Mouse (Mus musculus) brown adipose tissue, adult 24 weeks (tissue): ENCODE measurements around the gene Frmd5. TPM values are rescaled to one million over a fixed set of nuclear protein-coding genes. Genes with fewer than 3 reads are reported as not detected.

ENCODE experiments used
- H3K27ac ChIP-seq: fragments of 200-500 bp; replicated peaks from 2 replicates; pipeline ENCODE4 v1.5.1; 2012; ENCODE audit warnings: low read depth, mild to moderate bottlenecking, low read length
- H3K4me1 ChIP-seq: fragments of 200-500 bp; 2 replicates; pipeline ENCODE4 v1.6.1; 2012; ENCODE audit warnings: low read length, mixed read lengths; ENCODE audit not compliant: control insufficient read depth, insufficient read depth, insufficient read length
- H3K4me3 ChIP-seq: fragments of 200-500 bp; 2 replicates; pipeline ENCODE4 v1.5.1; 2012; ENCODE audit warnings: low read depth, mild to moderate bottlenecking, low read length, moderate library complexity; ENCODE audit not compliant: insufficient read depth
- polyA plus RNA-seq: library from polyadenylated mRNA; stranded (reverse); fragments of >200 nt; gene quantifications from 2 replicates; pipeline ENCODE4 v1.2.4, GENCODE M21; 2012; ENCODE audit not compliant: missing spikeins, insufficient read depth, insufficient read length

The Frmd5 gene
- polyA plus RNA-seq, 1 experiment, result 0.55 TPM

DNA sequence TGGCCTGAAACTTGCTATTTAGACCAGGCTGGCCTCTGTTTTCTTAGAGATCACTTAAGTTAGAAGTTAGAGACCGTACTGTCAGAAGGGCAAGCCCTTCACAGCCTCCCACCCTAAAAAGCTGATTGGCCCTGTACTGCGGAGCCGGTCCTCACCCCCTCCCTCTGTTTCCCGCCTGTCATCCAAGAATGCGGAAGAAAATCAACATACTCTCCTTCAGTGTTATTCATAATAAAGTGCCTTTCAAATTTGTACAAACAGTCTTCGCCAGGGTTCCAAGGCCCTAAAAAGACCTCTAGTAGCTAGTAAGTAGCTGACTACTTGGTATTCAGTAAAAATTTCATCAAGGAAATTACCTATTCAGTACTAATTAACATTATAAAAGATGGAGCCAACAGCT lies 164.0 kb downstream of the Frmd5 start:
- H3K4me3 ChIP-seq, result no peak overlapping the region
- H3K4me1 ChIP-seq, result no peaks in the 10 kb centered on the region
- no peak overlapping the region for H3K27ac ChIP-seq

DNA sequence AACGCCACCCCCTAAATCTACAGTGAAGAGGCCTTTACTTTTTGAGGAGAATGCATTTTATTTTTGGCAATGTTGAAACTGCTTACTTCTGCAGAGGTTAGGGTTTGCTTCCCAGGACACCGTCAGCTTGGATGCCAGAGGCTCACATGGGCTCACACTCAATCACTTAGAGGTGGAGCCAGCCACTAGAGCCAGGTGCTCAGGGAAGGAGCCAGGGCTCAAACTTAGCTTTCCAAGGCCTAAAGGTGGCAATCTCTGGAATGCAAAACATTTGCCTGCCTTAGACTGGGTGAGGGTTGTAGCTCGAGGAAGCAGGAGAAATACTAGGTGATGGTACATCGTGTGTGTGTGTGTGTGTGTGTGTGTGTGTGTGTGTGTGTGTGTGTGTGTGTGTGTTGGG lies 174.8 kb downstream of the Frmd5 start:
- Histone ChIP-seq H3K27ac (no peak overlapping the region), H3K4me1 (no peaks in the 10 kb centered on the region), H3K4me3 (no peak overlapping the region)

DNA sequence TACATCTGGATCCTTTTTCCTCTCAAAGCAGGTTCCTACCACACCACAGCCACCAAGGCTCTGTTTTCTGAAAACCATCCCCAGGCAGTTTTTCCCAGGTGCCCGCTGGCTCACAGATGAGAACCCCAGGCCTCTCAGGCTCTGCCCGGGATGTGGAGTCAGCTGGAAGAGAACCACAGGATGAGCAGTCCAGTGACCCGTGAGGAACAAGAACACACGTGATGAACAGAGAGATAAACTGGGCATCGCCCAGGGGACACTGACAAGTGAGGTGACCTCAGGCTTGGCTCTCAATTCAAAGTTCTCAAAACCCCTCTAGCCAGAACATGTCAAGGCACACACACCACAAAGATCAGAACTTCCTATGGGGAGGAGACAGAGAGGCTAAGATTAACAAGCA lies 176.6 kb downstream of the Frmd5 start:
- Histone ChIP-seq H3K27ac (no peak overlapping the region), H3K4me1 (no peaks in the 10 kb centered on the region), H3K4me3 (no peak overlapping the region)

DNA sequence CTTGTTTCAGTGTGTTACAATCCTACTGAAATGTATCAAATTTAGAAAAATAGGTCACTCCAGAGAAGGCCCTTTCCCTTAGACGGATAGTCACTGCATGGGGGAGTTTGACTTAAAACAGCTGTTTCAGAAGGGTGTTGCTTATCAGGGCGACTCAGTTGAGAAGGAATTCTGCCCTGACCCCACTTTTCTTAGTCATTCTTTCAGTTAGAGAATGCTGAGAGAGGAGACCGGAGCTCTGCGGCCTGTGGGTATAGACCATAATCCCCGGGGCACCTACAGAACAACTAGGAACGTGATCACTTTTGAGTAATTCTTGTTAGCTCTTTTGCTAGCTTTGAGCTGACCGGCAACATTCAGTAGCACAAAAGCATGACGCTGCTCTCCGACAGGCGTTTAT lies 178.6 kb downstream of the Frmd5 start:
- no peak overlapping the region for H3K4me3 ChIP-seq
- H3K4me1 ChIP-seq, result no peaks in the 10 kb centered on the region
- H3K27ac ChIP-seq, result no peak overlapping the region

DNA sequence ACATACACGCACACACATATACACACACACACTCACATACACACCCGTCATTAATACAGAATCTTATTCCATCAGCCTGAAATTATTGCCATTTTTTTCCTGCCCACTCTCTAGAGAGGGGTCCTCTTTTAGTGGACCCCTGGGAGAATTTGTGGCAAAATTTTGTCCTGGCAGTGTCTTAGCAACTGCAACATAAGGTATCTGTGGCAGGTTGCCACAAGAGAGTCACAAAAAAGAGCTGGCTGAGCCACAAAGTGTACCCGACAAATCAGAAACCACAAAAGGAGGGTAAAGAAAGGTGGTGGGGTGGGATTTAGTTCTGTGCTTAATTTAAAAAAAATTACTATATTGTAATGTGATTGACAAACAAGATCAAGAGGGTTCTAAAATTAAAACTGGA lies 181.0 kb downstream of the Frmd5 start:
- Histone ChIP-seq H3K27ac (no peak overlapping the region), H3K4me1 (no peaks in the 10 kb centered on the region), H3K4me3 (no peak overlapping the region)

DNA sequence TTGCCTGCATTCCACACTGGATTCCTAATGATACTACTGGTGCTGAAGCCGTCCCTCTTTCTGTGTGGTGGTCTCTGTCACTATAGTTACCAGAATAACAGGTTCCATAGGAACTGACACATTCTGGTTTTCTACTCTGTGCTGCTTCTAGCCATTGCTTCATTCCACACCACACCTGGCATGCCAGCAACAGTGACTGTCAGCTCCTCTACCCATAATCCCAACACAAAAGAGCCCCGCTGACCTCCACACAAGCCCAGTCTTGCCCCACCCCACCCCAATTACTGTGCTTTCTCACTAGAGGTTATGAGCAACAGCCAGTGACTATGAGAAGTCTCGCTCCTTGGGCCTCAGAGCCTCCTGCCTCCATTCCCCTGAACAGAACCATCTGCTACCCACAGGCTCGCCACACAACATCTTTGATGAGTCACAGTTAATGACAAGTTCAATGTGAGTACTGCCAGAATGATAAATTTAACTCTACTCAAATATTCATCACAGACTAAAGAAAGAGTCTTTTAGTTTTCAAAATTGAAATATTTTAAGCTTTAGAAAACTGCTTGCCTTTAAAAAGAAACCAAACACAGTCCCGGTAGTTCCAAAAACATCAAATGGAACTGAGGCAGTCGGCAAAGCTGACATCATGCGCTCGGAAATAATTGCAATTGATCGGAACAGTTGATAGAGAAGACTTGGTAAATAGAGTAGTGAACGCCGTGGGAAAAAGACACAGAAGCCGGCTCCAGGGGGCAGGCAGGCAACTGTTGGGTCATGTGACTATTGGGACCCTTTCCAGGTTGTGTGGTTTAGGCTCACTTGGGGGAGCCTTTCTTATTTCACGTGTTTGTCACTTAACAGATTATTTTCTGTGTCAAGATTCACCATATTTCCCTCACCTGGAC lies 185.4 kb downstream of the Frmd5 start:
- Histone ChIP-seq H3K27ac (no peak overlapping the region), H3K4me3 (no peak overlapping the region), H3K4me1 (no peaks in the 10 kb centered on the region)

DNA sequence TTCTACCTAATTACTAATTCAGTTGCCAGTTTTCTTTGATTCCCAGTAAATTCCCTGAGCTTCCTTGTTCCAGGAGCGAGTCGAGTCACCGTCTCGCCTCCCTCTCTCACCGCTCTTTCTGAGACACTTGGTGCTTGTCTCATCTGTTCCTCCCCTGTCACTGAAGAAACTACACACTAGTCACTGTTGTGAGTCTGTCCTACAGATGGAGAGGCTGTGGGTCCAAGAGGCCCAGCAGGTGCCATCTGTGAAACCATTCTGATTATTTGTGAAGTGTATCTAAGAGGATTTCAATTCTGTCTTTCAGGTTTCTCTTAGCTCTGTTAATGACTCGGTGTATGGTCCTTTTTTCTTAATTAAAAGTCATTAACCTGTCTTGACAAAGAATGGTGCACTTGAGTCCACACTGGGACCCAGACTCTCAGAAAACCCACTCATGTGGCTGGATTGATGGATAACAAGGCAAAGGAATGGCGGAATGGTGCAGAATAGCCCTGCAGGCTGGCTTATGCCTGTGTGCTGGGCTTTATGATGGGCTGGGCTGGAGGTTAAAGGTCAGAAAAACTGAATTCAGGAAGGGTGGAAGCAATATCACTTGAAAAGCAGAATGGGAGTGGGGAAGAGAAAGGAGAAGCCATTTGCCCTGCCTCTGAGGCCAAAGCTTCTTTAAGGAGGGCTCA lies 186.2 kb downstream of the Frmd5 start:
- Histone ChIP-seq H3K4me1 (no peaks in the 10 kb centered on the region), H3K27ac (no peak overlapping the region), H3K4me3 (no peak overlapping the region)

DNA sequence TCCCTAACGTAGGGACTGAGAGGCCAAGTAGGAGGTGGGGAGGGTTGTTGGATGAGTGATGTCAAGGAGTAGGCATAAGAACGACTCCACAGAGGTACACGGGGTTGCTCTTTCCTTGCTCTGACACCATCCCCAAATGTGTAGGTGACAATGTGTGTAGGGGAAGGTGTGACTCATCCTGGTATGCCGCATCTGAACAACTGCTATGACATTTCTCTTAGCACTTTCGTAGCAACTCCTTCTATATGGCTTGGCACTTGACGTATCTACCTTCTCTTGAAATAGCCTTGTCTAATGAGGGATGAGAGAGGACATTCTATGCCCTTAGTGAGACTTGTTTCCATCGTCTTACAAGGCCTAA lies 191.7 kb downstream of the Frmd5 start:
- no peak overlapping the region for H3K4me3 ChIP-seq
- no peaks in the 10 kb centered on the region for H3K4me1 ChIP-seq
- no peak overlapping the region for H3K27ac ChIP-seq

DNA sequence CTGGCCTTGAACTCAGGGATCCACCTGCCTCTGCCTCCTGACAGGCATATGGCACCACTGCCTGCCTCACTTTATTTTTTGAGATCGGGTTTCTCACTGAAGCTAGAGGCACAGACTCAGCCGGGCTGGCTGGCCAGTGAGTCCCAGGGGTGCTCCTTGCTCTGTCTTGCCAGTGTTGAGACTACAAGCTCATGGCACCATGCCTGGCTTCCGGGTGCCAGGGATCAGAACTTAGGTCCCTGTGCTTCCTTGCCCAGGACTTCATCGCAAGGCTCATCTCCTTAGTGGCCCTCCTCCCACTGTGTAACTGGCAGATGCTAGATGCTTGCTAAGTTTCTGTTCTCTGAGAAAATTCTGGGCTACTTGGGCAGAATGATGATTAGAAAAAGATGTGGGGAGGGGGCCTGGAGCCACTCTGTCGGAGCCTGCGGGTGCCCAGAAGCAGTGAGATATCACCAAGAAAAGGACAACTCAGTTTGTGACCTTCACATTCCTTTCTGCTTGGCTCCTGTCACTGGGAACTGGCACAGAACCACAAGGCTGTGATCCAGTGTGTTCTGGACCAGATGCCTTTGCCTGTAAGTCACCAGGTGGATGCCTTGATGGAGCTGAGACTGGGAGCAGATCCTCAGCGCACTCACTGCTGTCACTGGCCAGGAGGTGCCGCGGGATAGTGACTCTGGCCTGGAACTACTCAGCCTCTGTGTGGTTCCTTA lies 192.2 kb downstream of the Frmd5 start:
- Histone ChIP-seq H3K27ac (no peak overlapping the region), H3K4me1 (no peaks in the 10 kb centered on the region), H3K4me3 (no peak overlapping the region)

DNA sequence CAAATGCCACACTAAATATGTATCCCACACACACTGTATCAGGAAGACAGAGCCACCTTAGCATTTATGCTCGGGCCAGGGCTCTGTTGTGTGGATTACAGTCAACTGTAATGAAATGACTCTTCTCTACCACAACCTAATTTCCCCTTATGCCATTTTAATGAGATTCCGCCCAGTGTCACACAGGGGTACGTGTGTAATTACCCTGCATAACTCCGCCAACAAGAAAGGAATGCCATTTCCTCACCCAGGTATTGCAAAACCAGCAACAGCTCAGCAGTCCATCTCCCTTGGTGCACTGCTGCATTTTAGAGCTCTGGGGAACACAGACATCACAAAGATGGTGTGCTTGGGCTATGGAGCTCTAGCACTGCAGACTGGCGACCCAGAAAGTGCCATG lies 194.8 kb downstream of the Frmd5 start:
- no peak overlapping the region for H3K27ac ChIP-seq
- H3K4me3 ChIP-seq, result no peak overlapping the region
- H3K4me1 ChIP-seq, result no peaks in the 10 kb centered on the region

DNA sequence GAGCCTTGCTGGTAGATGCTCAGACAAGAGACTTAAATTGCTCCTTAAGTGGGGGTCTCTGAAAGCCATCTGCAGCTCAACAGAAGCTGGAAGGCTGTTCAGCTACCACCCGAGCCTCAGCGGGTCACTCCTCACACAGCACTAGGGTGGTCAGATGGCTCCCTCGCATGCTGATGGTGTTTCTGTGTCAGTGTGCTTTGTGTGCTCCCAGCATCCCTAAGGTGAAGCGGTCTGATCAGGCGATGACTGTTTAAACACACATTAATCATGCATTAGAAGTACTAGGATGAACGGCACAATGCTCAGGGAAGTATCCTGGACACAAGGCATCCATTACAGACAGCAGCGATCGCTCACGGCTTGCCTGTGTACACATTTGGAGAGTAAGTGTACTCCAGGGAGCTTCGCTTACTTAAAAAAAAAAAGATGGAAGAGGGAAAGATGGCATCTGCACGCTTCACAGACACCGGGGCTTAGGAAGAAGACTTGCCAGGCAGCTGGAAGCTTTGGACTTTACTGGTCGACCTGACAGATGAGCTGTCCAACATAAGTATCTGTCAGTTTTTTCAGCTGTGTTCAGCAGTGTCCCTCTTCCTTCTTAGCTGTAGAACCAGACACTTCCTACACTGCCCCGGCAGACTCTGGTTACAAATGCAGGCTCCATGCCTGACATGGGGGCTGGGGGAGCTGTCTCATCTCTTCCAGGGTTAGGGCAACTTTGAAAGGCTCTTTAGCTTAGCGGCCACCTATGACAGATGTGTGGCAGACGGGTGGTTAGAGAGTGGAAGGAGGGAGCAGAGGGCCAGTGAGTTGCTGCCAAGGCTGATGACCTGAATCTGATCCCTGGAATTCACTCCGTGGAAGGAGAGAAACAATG lies 196.6 kb downstream of the Frmd5 start:
- Histone ChIP-seq H3K27ac (no peak overlapping the region), H3K4me3 (no peak overlapping the region), H3K4me1 (no peaks in the 10 kb centered on the region)

DNA sequence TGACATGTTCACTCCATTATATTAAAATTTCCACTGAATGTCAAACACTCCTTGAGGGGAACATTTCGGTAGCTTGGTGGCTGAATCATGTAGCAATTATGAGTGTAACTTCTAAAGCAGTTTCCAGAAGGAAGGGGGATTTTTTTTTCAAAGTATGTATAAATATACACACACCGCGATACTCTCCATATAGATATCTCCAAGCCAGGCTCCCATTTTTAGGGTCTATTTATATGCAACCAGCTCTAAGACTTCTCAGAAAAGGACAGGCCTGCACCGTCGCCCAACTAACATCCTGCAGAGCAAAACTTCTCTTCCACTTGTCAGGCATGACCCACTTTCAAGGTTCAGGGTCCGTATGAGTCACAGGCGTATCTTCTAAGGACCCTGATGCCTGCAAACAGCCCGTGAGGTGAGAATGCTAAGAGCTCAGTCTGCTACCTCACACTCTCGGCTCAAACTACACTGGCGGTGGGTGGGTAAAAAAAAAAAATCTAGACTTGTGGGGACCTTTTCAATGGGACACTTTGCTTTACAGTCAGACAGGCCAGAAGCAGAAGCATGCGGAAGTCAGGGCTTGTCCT lies 197.7 kb downstream of the Frmd5 start:
- Histone ChIP-seq H3K4me3 (no peak overlapping the region), H3K27ac (no peak overlapping the region)

DNA sequence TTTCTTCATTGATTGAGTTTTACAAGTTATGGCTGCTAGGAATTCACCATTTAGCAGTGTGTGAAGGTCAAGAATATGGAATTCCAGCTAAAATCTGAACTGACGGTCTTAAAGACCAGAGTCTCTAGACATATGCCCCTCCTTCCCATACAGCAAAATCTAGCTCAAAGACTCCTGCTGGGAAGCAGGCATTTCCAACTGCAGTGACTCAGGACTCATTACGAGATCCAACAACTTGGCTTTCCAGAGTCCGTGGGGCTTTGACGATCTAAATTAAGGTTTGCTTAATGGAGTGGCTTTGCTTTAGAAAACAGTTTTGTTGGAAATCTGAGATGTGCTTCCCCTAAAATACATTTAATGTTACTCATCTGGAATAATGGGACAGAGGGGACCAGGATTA lies 204.5 kb downstream of the Frmd5 start:
- Histone ChIP-seq H3K4me3 (no peak overlapping the region), H3K27ac (no peak overlapping the region), H3K4me1 (no peaks in the 10 kb centered on the region)

More for the DNA sequence above, 197.7 kb downstream of the Frmd5 start:
- H3K4me1 ChIP-seq, result no peaks in the 10 kb centered on the region

DNA sequence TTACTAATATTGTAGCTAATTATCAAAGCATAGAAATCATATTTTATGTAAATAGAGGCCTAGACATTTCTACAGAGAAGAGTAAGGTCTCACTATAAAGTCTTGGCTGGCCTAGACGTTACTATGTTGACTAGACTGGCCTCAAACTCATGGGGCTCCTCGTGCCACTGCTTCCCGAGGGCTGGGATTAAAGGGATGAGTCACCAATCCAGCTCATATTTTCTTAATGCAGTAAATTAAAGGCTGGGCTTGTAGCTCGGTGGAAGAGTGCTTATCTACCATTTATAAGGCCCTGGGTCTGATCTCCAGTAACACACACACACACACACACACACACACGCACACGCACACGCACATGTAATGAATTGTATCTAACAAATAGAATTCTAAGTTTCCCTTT lies 205.3 kb downstream of the Frmd5 start:
- Histone ChIP-seq H3K4me1 (no peaks in the 10 kb centered on the region), H3K4me3 (no peak overlapping the region), H3K27ac (no peak overlapping the region)
